Mouse (Mus musculus): ENCODE measurements at regions not wholly inside any gene's neighbourhood (a gene's known extent, or its start where the extent isn't known, plus 50 kb on each side); places are given as distances from the start of the nearest gene placed in this dataset.

DNA sequence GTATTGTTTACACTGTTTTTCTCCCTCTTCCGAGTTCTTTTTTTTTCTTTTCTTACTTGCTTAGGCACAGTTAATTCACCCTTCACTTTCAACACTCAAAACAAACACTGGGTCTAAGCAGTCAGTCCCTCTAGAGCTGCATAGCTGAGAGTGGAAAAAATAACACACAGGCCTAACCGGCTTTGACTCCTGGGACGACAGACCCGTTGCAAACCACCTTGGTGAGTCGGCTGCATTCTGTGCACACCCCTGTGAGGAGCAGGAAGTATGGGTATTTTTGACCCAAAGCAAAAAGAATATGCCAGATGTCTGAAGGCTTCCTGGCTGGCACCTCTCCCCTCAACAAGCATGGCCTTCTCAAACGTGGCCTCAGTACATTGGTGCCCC, 105.6 kb upstream of the Irf2bp2 start:
- no peak for TF ChIP-seq CTCF (IDR thresholded peaks at IDR 0.05; ENCODE audit: low read depth, low read length)
- no peak for TF ChIP-seq EP300 (IDR thresholded peaks at IDR 0.05; ENCODE audit: insufficient read depth, low read depth, low read length)
